Mouse (Mus musculus): ENCODE measurements at regions not wholly inside any gene's neighbourhood (a gene's known extent, or its start where the extent isn't known, plus 50 kb on each side); places are given as distances from the start of the nearest gene placed in this dataset.
A peak's percentile ranks its signal among the peaks of the same experiment; 100 is the strongest.
"Not testable (repeated sequence)": the region's sequence is repeated elsewhere in the genome, so short reads cannot be mapped to it uniquely, and the experiment has no call there.

DNA sequence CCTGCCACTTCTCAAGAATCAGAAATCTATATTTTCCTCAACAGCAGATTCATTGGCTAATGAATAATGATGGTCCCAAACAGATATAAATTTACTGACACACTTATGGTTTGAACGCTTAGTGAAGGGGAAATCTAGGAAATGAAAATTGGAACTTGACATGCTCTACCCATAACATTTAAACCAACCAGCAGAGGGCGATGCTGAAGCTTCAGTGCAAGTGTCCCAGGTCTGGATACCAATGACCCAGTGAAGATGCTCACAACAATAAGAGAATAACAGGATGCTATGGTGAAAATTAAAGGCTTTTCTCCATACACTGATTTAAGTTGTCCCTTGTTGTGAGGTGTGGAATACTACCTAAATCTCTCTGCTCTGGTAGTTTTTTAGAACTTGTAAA lies 236.0 kb upstream of the Rorb start:
- Histone ChIP-seq H3K9ac (ENCODE audit: low read depth, low read length) (no peak overlapping the region), H3K9me3 (ENCODE audit: control insufficient read depth, low read length) (no peaks in the 10 kb centered on the region), H3K27me3 (ENCODE audit: control insufficient read depth, insufficient read depth, low read length) (no peaks in the 10 kb centered on the region), H3K27ac (ENCODE audit: low read depth, low read length) (no peak overlapping the region), H3K4me1 (replicated peaks; ENCODE audit: control insufficient read depth, insufficient read depth, low read length) (no peaks in the 10 kb centered on the region), H3K4me2 (replicated peaks; ENCODE audit: low read depth, low read length) (no peak overlapping the region), H3K36me3 (ENCODE audit: control insufficient read depth, insufficient read depth, low read length) (no peaks in the 10 kb centered on the region), H3K4me3 (ENCODE audit: low read depth, low read length) (no peak overlapping the region)
- DNase-seq (ENCODE audit: low spot score), result peak; percentile 12
- no peak for ATAC-seq (ENCODE audit: low FRiP score)
- 43% methylated on average over 2 of the region's 2 CpGs for WGBS

DNA sequence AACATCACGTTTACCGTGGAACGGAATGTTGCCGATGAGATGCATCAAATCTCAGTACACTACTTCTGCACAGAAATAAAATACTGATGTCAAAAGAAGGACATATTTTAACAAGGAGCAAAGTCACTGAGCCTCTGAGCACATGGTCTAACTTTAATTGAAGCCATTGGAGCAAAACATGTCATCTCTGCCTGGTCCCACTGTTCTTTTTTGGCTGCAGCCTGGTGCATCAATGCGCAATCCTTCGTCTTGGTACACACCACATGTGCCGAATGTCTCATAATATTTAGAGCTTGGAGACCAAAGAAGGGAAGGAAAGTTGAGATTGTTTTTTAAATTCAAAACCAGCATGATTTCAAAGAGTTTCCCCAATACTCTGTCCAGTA lies 233.4 kb upstream of the Rorb start:
- Histone ChIP-seq H3K4me2 (replicated peaks; ENCODE audit: low read depth, low read length) (no peak overlapping the region), H3K27ac (ENCODE audit: low read depth, low read length) (no peak overlapping the region), H3K27me3 (ENCODE audit: control insufficient read depth, insufficient read depth, low read length) (no peaks in the 10 kb centered on the region), H3K4me1 (replicated peaks; ENCODE audit: control insufficient read depth, insufficient read depth, low read length) (no peaks in the 10 kb centered on the region), H3K9ac (ENCODE audit: low read depth, low read length) (no peak overlapping the region), H3K9me3 (ENCODE audit: control insufficient read depth, low read length) (no peaks in the 10 kb centered on the region), H3K36me3 (ENCODE audit: control insufficient read depth, insufficient read depth, low read length) (no peaks in the 10 kb centered on the region), H3K4me3 (ENCODE audit: low read depth, low read length) (no peak overlapping the region)
- WGBS, result 85% methylated on average over 7 of the region's 7 CpGs
- DNase-seq (ENCODE audit: low spot score), result no peak
- ATAC-seq (ENCODE audit: low FRiP score), result no peak

DNA sequence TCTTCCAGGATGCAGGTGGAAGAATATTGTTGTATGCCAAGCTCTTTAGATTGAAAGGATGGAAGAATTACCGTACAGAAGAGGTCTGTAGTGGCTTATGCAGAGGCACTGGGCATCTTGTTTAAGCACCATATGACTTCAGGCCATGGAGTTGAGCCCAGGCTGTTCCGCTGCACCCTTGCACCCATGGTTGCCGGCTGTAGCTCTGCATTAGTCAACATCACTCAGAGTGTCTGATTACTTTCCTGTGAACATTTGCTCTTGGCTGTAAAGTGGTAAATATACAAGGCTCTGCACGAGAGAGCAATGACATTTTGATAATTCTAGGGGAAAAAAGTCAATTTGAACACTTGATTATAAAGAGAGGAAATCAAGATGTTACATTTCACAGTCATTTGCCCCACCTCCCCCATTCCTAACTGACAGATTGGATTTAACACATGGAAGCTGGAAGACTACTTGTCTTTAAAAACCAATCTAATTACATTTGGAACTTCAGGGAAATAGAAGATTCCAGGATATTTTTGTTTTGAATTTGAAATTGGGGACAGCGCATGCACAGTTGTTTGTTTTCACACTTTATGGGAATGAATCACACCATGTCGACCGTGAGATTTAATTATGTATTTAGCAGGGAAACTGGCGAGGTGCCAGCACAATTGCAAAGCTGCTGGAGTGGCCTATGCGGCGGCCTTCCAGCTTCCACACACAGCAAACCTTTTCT lies 232.9 kb upstream of the Rorb start:
- H3K27ac ChIP-seq (ENCODE audit: low read depth, low read length), result no peak overlapping the region
- H3K9me3 ChIP-seq (ENCODE audit: control insufficient read depth, low read length), result no peaks in the 10 kb centered on the region
- DNase-seq (ENCODE audit: low spot score) (peak; percentile 19), ATAC-seq (ENCODE audit: low FRiP score) (no peak)
- H3K4me3 ChIP-seq (ENCODE audit: low read depth, low read length), result no peak overlapping the region
- H3K4me1 ChIP-seq (replicated peaks; ENCODE audit: control insufficient read depth, insufficient read depth, low read length), result no peaks in the 10 kb centered on the region
- no peak overlapping the region for H3K9ac ChIP-seq (ENCODE audit: low read depth, low read length)
- no peaks in the 10 kb centered on the region for H3K36me3 ChIP-seq (ENCODE audit: control insufficient read depth, insufficient read depth, low read length)
- WGBS, result 72% methylated on average over 10 of the region's 10 CpGs
- no peak overlapping the region for H3K4me2 ChIP-seq (replicated peaks; ENCODE audit: low read depth, low read length)
- no peaks in the 10 kb centered on the region for H3K27me3 ChIP-seq (ENCODE audit: control insufficient read depth, insufficient read depth, low read length)

DNA sequence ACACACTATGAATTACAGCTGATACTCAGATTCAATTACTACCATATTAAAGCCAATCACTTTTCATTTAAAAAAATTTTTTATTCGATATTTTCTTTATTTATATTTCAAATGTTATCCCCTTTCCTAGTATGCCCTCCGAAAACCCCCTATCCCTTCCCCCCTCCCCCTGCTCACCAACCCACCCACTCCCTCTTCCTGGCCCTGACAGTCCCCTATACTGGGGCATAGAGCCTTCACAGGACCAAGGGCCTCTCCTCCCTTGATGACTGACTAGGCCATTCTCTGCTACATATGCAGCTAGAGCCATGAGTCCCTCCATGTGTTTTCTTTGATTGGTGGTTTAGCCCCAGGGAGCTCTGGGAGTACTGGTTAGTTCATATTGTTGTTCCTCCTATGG lies 196.1 kb upstream of the Rorb start:
- H3K9ac ChIP-seq (ENCODE audit: low read depth, low read length); ATAC-seq (ENCODE audit: low FRiP score); H3K27me3 ChIP-seq (ENCODE audit: control insufficient read depth, insufficient read depth, low read length); H3K36me3 ChIP-seq (ENCODE audit: control insufficient read depth, insufficient read depth, low read length); H3K4me2 ChIP-seq (replicated peaks; ENCODE audit: low read depth, low read length); H3K27ac ChIP-seq (ENCODE audit: low read depth, low read length); H3K4me1 ChIP-seq (replicated peaks; ENCODE audit: control insufficient read depth, insufficient read depth, low read length); DNase-seq (ENCODE audit: low spot score); H3K4me3 ChIP-seq (ENCODE audit: low read depth, low read length); H3K9me3 ChIP-seq (ENCODE audit: control insufficient read depth, low read length): not testable (repeated sequence)
- 87% methylated on average over 2 of the region's 2 CpGs for WGBS

DNA sequence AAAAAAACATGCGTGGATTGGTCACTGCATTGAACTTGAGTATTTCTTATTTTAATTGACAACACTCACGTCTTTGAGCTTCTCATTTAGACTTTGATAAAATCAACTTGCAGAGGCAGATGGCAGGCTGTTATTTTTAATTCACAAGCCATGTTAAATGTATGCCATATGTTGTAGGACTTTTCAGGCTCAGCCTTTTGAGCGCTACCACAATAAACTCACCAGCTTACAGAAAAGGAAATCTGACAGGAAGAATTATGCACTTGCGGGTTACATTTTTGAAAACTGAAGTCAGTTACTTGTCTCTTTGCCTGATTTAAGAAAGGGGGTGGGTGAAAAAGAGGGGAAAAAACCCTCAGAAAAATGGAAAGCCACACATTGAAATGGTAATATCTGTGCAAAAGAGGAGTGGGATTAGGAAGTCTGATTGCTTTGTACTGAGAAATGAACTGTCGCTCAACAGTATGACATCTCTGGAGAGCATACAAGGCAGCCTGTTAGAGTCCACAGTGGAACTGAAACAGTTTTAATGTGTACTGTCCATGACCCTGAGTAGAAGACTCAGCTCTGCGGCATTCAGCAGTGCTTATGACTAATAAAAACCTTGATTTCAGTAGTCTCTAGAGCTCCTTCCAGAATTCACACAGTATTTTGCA lies 195.6 kb upstream of the Rorb start:
- Histone ChIP-seq H3K36me3 (ENCODE audit: control insufficient read depth, insufficient read depth, low read length) (no peaks in the 10 kb centered on the region), H3K4me2 (replicated peaks; ENCODE audit: low read depth, low read length) (no peak overlapping the region), H3K4me3 (ENCODE audit: low read depth, low read length) (no peak overlapping the region), H3K27ac (ENCODE audit: low read depth, low read length) (no peak overlapping the region), H3K9ac (ENCODE audit: low read depth, low read length) (no peak overlapping the region), H3K4me1 (replicated peaks; ENCODE audit: control insufficient read depth, insufficient read depth, low read length) (no peaks in the 10 kb centered on the region), H3K9me3 (ENCODE audit: control insufficient read depth, low read length) (no peaks in the 10 kb centered on the region), H3K27me3 (ENCODE audit: control insufficient read depth, insufficient read depth, low read length) (no peaks in the 10 kb centered on the region)
- 81% methylated on average over 6 of the region's 6 CpGs for WGBS
- DNase-seq (ENCODE audit: low spot score) (no peak), ATAC-seq (ENCODE audit: low FRiP score) (no peak)

DNA sequence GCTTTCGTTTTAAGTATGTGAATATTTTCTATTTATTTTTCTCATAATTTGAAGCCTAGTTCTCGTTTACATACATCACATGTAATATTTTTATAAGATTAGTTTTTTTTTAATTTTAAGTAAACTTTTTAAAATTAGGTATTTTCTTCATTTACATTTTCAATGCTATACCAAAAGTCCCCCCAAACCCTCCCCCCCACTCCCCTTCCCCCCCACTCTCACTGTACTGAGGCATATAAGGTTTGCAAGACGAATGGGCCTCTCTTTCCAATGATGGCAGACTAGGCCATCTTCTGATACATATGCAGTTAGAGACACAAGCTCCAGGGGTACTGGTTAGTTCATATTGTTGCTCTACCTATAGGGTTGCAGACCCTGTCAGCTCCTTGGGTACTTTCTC lies 174.9 kb upstream of the Rorb start:
- not testable (repeated sequence) for H3K36me3 ChIP-seq (ENCODE audit: control insufficient read depth, insufficient read depth, low read length); H3K27me3 ChIP-seq (ENCODE audit: control insufficient read depth, insufficient read depth, low read length); H3K27ac ChIP-seq (ENCODE audit: low read depth, low read length); H3K4me2 ChIP-seq (replicated peaks; ENCODE audit: low read depth, low read length); DNase-seq (ENCODE audit: low spot score); H3K4me1 ChIP-seq (replicated peaks; ENCODE audit: control insufficient read depth, insufficient read depth, low read length); H3K4me3 ChIP-seq (ENCODE audit: low read depth, low read length); H3K9me3 ChIP-seq (ENCODE audit: control insufficient read depth, low read length); H3K9ac ChIP-seq (ENCODE audit: low read depth, low read length)
- WGBS, result 87% methylated on average over 3 of the region's 3 CpGs
- ATAC-seq (ENCODE audit: low FRiP score), result 0 out of 2 replicates have a peak, but pooled peaks have one; percentile 68

DNA sequence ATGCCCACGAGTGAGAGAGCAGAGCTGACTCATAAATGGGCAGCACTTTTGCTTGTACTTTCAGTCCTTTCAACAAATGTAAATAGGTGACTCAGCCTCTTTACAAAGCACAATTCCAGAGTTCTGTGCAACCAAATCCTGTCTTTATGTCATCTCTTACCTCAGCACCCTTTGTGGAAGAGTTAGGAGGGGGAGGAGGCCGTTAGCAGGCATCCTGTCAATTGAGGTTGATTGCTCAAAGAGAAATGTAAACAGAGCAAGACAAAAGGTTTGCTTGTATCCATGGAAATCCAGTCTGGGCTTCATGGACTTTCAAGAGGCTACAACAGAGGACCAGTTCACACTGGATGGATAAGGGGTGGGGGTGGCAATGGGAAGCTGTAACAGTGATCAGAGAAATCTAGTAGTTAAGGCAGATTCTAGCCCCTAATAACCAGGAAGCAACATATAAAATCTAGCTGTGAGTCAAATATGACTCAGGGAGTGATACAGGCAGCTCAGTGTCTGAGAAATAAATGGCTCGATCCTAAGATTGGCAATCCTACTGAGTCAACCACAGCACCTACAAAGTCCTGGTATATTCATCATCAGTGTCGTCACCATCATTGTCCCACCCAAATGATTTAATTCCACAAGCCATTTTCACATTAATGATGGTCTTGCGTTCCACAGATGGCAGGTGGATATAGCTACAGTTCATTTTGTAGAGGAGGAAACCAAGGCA lies 136.0 kb upstream of the Rorb start:
- no peaks in the 10 kb centered on the region for H3K9me3 ChIP-seq (ENCODE audit: control insufficient read depth, low read length)

DNA sequence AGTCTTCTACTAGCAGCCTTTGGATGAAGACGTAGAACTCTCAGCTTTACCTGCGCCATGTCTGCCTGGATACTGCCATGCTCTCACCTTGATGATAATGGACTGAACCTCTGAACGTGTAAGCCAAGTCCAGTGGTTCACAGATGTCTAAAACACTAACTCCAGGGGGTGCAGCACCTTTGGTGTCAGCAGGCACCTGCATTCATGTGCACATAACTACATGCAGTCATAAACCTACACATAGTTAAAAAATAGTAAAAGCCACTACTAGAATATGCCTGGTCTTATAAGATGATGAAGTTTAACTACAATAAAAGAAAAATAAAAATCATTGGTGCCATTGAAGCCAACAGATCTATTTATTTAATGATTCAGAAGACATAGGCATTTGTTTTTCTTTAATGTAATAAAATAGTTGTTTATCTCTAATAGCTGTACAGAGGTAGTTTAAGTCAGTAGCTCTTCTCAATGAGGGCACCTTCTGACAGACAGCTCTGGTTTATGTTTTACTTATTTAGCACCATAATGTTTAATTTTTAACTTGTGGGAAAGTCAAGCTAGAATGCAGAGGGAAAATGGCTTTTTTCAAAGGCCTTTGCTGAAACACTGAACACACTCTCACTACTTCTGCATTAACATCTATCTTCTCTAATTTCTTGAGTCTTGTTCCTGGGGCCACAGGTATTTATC lies 118.5 kb upstream of the Rorb start:
- Histone ChIP-seq H3K9me3 (ENCODE audit: control insufficient read depth, low read length) (no peaks in the 10 kb centered on the region), H3K4me3 (ENCODE audit: low read depth, low read length) (no peak overlapping the region), H3K4me2 (replicated peaks; ENCODE audit: low read depth, low read length) (no peak overlapping the region), H3K27ac (ENCODE audit: low read depth, low read length) (no peak overlapping the region), H3K4me1 (replicated peaks; ENCODE audit: control insufficient read depth, insufficient read depth, low read length) (no peaks in the 10 kb centered on the region), H3K27me3 (ENCODE audit: control insufficient read depth, insufficient read depth, low read length) (no peaks in the 10 kb centered on the region), H3K9ac (ENCODE audit: low read depth, low read length) (no peak overlapping the region), H3K36me3 (ENCODE audit: control insufficient read depth, insufficient read depth, low read length) (no peaks in the 10 kb centered on the region)
- ATAC-seq (ENCODE audit: low FRiP score) (no peak), DNase-seq (ENCODE audit: low spot score) (no peak)
- 88% methylated on average over 3 of the region's 3 CpGs for WGBS

More for the DNA sequence above, 136.0 kb upstream of the Rorb start:
- DNase-seq (ENCODE audit: low spot score), result peak; percentile 24
- Histone ChIP-seq H3K4me1 (replicated peaks; ENCODE audit: control insufficient read depth, insufficient read depth, low read length) (no peaks in the 10 kb centered on the region), H3K27me3 (ENCODE audit: control insufficient read depth, insufficient read depth, low read length) (no peaks in the 10 kb centered on the region), H3K9ac (ENCODE audit: low read depth, low read length) (no peak overlapping the region), H3K4me2 (replicated peaks; ENCODE audit: low read depth, low read length) (no peak overlapping the region), H3K27ac (ENCODE audit: low read depth, low read length) (no peak overlapping the region), H3K4me3 (ENCODE audit: low read depth, low read length) (no peak overlapping the region), H3K36me3 (ENCODE audit: control insufficient read depth, insufficient read depth, low read length) (no peaks in the 10 kb centered on the region)
- peak; percentile 70 for ATAC-seq (ENCODE audit: low FRiP score)
- 52% methylated on average over 5 of the region's 5 CpGs for WGBS
